Mouse (Mus musculus): ENCODE data around the gene Kbtbd12.

- TF ChIP-seq CTCF (IDR thresholded peaks at IDR 0.05; ENCODE audit: extremely low read depth, insufficient read depth, insufficient read length, insufficient replicate concordance), result no peak
- no peak for TF ChIP-seq POLR2A (IDR thresholded peaks at IDR 0.05; ENCODE audit: low read depth, low read length)
Measured at GRCm38 (mm10) chr6:88515971-88516370, 121.8 kb downstream of the Kbtbd12 start.
